Mouse (Mus musculus) thymus, postnatal 36 days (tissue): Measurements from ENCODE around the gene Serp2.

Experiments
- DNase-seq, 2 experiments: peaks; one replicate each; pipeline ENCODE4 v3.0.0; 2022; ENCODE audit warnings: mixed read lengths in 2 of 2

The Serp2 gene

DNA sequence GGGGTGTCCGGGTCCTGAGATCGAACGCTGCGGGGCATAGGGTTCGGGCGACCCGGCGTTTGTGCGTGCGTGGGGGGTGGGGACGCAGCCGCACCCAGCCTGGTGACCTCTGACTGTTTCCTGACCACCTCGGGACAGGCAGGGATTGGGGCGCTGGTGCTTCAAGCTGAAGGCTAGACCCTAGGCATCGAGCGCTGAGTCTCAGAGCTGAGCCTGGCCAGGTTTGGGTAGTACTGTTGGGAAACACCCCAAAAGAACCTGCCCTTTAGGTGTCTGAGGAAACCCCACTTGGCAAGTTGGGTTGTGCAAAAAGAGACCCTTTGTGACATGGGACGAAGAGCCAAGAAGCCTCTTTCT is at the start of gene Serp2:
TSS of gene Serp2 (minus strand) at position 38 of the 357 bp plus-strand sequence.
- no peak for DNase-seq

DNA sequence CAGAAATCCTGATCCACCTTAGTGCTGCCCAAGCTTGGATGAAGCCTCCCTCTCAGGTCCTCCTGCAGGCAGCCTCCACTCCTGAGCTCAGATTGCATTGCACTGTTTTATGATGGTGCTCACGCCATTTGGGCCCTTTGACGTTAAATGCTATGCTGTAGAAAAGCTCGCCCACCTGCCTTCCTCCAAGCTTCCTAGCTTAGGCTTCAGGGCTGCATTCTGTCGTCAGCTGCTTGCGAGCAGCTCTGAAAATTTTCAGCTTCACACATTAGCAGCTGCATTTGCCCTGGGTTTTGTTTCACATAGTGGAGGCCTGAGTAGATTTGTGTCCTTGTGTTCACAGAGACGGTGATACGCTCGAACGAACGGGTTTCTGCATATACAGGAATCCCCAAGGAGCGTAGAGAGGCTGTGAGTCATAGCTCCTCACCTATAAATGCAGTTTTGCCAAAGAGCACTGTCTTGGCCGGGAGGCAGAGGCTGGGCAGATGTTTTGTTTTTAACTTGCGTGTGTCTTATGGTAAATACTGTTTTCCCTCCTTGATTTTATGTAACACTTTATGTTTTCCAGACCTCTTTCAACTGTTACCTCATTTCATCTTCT is 49.3 kb upstream of the Serp2 start:
- DNase-seq, result no peak

DNA sequence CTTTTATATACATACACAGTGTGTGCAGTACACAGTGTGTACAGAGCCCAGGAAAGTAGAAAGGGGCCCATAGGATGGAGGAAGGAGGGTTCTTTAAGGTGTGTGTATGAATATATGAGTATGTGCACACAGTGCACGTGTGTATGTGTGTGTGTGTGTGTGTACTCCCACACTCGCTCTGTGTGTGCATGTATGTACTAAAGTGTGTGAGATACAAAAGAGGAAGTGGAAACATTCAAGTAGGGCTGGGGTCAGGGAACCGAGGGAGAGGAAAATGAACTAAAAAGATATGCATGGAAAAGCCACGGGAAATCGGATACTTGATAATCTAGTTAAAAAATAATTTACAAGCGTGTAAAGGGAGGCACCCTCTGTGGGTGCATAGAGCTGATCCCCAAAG is 47.3 kb upstream of the Serp2 start:
- DNase-seq, result no peak

DNA sequence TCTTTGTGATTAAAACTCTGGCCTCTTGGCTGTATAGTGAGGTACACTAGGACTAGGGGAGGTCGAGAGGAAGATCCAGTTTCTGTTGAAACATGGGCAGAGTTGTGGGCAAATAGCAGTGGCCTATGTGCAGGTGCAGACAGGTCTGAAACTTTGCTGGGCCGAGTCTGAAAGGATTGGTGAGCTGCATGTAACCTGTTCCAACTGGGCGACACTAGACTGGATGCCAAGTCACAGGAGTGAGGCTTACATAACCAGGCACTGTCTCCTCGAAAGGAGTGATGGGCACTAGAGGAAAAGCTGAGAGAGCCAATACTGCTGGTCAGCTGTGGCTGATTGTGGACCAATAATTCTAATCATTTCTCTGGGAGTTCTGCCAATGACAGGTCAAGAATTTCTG is 45.0 kb upstream of the Serp2 start:
- DNase-seq, result no peak

DNA sequence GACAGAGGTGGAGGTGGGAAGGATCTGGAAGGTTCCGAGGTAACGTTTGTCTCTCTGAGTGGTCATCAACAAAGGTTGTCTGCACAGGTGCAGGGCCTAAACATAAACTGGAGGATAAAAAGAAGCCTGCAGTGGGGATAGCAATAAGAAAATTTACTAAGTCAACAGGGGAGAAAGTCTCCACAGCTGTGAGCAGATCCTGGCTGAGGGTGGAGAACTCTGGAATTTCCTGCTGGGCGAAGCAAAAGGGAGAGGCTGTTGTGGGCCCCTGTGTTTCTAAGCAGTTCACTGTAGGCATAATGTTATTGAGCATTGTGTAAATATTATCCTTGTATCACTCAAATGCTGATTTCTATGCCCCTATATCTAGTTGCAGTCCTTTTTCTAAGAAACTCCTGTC is 43.7 kb upstream of the Serp2 start:
- DNase-seq, result no peak

DNA sequence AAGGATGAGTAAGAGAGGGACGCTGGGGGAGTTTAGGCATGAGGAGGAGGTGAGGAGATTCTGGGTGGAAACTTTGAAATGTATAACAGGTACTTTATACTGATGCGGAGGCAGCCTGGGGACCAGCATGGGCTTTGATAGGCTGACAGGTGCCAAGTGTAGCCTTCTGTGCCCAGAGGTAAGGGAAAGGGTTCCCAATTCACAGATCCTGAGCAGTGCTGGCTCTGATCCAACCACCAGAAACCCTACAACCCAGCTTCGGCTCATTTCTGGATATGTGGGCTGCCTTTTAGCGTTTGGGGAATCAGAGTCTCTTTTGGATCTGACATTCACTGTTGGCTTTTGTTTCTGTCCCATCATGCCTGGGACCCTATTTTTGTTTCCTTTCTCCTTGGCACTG is 43.0 kb upstream of the Serp2 start:
- DNase-seq, result no peak

DNA sequence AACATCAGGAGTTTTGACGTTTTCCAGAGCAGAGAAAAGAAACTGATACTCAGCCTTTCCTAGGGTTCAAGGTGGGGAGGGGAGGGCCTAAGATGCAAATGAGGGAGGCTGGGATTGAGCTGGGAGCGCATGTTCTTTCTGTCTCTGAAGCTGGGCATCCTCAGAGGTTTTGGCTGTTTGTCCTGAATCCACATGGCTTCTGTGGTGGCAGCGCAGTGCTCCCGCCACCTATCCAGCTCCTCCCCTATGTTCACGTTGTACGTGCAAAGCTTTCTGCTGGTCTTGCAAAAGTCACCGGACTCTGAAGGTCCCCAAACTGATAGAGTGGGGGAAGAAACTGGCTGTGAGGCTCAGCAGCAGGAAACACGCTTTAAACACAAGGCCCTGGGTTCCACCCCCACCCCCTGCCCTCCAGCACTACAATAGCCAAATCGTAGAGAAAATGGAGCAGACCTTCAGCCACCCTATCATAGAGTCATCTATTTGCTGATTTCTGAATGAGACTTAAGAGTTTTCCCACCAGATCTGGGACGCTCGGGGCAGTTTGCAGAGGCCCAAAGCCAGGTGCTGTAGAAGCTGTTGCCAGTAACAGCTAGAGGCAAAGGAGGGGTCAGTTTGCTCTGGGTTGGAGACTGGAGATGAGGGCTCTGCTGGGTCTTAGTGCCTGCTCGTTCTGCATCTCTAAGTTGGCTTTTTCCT is 42.0 kb upstream of the Serp2 start:
- DNase-seq, result peak; percentile 11 to 13

DNA sequence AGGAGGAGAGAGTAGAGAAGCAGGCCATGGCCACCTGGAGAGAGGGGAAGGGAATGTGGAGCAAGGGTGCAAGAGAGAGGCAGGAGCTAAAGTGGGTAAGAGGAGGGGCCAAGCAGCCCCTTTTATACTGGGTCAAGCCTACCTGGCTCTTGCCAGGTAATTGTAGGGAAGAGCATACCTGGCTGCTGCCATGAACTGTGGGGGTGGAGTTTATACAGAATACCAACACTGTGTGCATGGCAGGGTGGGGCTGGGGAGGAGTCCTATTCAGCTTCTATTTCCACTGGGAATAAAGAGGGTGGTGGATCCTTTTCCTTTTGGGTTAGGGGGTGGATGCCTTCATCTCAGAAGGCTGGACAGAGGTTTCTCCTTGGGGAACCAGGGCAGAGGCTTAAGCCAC is 41.1 kb upstream of the Serp2 start:
- DNase-seq, result no peak

DNA sequence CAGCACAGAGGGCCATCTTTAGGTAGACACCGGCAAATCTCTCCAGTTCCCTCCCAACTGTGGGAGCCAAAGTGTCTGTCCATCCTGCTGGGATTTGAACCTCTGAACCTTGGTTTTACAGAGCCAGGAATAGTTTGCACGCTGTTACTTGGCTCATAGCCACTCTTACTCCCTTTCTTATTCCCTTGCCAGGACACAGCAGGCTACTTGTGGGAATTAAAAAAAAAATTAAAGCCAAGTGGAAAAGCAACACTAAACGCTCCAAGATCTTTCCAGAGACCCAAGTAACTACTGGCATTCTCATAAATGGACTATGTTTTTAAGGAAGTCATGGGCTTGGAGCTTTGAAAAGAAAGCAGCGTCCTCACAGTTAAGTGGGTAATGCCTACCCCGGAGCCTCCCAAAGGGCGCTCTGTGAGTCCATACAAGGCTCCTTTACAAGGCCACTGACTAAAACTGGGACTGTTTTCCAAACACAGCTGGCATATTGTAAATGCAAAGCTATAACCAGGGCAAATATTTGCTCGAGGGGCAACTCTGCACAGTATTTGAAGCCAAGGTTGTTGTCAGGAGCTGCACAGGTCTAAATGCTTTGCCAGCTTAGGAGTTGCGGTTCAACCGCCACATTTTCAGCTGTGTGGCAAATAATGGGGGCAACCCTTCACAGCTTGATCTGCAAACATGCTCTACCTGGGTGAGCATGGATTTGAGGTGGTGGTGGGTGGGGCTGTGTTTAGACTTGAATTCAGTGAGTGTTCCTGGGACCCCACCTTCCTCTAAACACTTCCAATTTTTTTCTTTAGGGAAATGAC is 38.6 kb upstream of the Serp2 start:
- DNase-seq, result no peak

DNA sequence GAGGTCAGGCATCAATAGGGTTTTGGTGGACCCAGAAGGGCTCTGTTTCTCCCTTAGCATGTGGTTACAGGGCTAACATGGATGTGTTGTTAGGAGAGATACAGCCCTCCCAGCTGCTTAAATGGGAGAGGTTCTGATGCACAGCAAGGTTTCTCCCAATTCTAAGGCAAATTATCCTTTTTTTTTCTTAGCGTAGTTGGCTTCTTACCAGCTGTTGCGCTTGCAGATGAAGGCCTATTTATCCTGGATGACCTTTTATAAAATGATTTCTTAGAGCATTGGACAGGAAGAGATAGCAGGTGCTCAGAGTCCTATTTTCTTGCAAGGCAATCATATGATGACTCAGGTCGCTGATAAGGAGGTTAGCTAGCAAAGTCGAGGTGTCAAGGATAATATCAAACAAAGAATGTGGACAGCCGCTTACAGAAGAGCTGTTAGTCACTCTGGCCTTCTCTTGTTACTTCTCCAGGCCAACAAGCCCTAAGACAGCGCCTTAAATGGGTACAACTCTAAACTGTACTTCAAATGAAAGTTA is 37.7 kb upstream of the Serp2 start:
- DNase-seq, result no peak

DNA sequence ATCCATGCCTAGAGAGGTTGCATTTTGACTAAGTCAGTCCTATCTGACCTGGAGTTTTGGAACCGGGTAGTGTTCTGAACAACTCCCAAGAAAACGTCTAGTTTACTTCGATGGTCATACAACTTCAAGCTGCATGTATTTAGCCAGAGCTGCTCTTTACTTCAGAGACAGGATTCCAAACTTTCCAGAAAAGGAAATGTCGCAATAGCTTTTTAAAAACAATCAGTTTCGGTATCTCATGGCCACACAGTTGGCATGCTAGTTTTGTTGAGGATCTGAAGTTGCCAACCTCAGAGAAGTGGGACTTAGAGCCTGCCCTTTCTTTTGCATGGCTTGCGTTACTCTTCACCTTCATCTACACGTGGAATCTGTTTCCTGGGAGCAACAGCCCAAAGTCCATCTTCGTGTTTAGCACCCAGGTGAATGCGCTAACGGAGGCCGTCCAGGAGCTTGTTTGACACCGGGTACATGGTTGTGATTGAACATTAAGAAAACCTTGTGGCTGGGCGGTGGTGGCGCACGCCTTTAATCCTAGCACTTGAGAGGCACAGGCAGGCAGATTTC is 37.0 kb upstream of the Serp2 start:
- DNase-seq, result no peak

DNA sequence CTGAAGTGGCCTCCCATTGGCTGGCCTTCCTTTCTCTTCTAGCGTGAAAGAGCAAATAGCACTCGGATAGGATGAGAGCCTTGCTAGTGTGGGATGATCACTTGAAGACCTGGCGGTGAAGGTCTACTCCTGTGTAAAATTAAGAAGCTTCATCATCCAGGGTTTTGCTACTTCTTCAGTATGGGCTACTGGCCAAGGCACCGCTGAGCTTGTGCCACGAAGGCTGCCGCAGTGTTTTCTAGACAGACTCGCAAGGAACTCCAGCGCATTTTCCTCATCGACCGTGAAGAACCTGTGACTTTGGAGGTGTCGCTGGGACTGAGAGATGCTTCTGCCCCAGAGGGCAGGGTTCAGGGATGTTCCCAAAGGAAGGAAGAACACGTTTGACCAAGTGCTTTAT is 36.0 kb upstream of the Serp2 start:
- DNase-seq, result no peak

DNA sequence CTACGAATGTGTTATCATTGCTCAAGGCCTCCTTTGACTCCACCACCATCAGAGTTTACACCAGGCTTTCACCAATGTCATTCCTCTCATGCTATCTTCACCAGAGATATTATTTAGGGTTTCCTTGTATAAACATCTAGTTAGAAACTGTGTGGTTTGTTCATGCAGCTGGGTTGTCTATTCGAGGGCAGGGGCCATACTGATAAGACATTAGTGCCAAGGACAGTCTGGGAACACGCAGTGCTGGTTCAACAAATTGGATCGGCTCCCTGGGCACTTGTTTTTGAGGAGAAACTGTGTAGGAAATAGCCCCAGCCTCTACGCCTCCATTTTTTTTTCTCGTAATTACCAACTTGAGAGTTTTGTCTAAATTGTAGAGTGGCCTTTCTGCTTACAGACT is 35.4 kb upstream of the Serp2 start:
- no peak for DNase-seq

DNA sequence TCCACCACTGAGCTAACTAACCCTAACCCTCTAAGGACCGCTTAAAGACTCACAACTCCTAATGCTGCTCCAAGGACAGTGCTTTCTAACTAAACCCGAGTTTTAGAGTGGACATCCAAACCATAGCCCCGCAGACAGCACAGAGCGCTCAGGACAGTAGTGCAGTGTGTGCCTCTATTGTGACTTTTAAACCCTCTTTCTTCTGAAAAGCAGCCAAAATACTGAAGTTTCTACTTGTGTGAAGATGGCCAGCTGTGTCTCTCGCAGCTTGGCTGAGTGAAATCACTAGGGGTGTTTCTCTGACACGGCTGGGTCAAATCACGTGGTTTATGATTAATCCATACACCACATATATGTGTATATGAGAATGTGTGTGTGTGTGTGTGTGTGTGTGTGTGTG is 33.4 kb upstream of the Serp2 start:
- DNase-seq, result no peak

DNA sequence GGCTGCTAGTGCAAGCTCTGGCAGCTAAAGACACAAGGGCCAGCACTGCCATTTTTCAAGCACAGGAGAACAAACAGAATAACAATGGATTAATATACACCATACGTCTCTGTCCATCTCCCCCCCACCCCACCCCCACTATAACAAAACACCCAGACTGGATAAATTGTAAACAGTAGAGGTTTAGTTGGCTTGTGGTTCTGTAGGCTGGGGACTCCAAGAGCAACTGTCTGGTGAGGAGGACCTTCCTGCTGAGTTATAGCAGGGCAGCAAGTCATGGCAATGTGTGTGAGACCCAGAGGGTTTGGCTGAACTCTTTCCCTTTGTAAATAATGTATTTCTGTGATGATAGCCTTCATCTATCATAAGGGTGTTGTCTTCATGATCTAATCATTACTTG is 33.0 kb upstream of the Serp2 start:
- no peak for DNase-seq

DNA sequence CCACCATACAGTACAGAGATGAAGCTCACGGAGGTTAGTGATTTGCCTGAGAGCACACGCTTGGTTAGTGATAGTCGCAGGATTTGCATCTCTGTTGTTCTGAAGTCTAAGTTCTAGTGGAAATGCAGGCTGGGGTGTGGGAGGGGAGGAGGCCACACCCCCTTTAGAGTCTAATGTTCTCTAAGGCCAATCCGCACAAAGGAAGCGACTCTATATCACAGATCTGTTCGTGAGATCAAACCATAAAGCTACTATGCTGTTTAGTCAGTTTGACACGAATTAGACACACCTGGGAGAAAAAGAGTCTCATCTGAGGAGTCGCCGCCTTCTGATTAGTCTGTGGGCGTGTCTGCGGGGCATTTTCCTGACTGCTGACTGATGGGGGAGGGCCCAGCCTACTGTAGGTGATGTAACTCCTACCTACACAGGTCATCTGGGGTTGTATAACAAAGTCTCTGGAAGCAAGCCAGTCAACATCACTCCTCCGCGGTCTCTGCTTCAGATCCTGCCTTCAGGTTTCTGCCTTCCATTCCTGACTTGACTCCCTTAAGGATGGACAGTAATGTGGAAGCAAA is 29.2 kb upstream of the Serp2 start:
- DNase-seq, result no peak

DNA sequence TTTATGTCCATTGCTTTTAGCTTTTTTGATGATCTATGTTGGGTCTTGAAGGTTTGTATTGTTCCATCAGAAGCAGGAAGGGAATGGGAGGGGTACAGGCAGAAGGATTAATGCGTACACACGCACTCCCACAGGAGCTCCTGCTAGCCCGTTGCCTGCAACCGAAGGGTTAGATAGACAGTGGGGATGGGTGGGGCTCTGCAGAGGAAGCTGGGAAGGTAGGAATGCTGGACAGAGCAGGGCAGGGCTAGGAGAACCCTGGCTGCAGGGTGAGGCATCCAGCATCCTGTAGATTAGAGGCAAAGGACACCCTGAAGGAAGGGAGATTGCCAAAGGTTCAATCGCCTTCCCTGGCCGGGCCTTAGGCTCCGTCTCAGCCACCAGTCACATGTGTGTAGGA is 27.3 kb upstream of the Serp2 start:
- no peak for DNase-seq

DNA sequence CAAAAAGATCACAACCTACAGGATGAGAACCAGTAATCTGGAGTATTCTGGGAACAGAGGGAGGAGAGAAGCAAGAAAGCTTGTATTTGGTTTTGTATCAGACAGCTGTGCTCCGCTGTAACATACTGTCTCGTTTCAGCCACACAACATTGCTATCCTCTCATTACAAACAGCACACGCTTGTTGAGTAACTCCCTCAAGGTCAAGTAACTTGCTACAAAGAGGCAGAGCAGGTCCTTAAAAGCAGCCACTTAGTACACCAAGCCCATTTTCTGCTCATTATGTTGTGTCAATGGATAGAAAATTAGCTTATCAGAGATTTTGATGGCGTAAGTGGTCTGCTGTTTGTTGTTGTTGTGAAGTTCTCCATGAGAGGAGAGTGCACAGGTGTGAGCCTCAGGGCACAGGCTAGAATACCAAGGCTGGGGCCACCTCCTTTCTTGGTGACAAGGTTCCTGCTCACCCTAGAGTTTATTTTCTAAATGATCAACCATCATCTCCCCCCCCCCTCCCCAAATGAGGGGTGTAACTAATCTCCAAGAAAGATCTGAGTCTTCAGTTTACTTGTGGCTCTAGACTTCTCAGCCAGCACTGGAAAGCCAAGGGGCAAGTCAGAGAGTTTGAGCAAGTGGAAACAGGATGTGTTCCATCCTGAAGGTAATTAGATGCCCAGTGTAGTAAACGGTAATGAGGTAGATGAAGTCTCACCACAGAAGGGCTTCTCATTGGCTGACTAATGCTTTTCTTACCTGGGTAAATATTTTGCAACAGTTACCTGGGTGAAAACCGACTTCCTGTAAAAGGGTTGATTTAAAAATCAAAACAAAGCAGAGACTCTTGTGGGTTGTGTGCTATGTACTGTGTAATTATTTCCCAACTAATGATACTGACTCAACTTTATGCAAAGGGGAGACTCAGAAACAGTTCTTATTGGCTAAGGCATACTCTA is 25.6 kb upstream of the Serp2 start:
- no peak for DNase-seq

DNA sequence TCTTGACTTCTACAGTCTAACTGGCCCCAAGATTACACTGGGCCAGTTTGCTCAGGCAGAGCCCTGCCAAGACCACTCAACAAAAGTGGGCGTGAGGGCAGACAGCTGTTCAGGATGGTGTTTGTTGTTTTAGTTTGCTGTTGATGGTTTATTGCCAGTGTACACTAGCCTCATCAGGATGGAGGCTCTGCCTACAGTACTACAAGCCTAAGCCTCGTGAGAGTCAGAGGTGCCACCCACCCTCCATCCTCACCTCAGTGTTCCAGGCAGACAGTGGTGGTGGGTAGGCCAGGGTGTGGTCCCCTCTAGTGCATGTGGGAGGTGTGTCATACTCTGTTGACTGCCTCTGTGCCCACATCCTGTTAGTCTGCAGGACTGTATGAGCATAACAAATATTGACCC is 23.0 kb upstream of the Serp2 start:
- DNase-seq, result peak; percentile 10 to 33

DNA sequence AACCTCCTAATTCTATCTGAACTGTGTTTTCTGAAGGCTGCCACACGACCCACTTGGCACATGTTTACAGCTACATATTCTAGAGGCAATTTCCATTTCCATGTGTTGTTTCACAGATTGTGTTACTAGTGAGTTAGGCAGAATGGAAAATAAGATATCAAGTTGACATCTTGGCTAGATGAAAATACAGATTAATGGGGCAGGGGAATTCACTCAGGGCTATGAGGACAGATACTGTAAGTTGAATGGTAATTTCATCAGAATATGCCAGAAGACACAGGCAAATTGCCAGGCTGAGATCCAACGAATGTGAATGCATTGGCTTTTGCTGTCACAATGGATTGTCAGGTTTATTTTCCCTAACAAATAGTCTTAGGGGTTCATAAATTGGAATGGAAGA is 21.2 kb upstream of the Serp2 start:
- no peak for DNase-seq

DNA sequence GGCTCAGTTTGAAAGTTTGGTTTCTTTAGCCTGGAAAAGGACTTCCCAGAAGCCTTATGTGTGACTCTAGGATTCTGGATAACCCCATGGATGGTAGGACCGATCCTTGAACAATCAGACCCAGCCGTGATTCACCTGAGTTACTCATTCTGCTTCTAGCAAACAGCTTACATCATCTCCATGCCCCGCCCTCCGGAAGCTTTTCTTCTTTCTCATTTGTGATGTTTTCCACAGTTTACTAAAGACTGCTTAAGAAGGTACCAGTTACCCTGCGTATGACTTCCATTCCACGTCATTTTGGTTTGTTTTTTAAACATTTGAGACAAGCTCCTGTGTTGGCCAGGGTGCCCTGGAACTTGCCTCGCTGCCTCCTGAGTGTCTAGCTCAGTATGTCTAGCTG is 13.6 kb upstream of the Serp2 start:
- no peak for DNase-seq
